Mouse (Mus musculus) myocyte (in vitro differentiated cells): ENCODE results near the gene Dvl3. TPM values are rescaled to one million over a fixed set of nuclear protein-coding genes. Genes with fewer than 3 reads are reported as not detected.

Experiments
- H3K27me3 ChIP-seq: one replicate; pipeline ENCODE4 v1.6.1; 2011; ENCODE audit not compliant: control insufficient read depth, insufficient read depth, insufficient read length
- H3K36me3 ChIP-seq: one replicate; pipeline ENCODE4 v1.6.1; 2011; ENCODE audit not compliant: control insufficient read depth, insufficient read depth
- H3K4me2 ChIP-seq: one replicate; pipeline ENCODE4 v1.6.1; 2011; ENCODE audit warnings: low read depth, control low read depth
- H3K4me3 ChIP-seq: one replicate; pipeline ENCODE4 v1.5.1; 2011; ENCODE audit warnings: mild to moderate bottlenecking, control low read depth, moderate library complexity
- H3K79me2 ChIP-seq: one replicate; pipeline ENCODE4 v1.6.1; 2011; ENCODE audit not compliant: control insufficient read depth, insufficient read depth
- H3ac ChIP-seq: one replicate; pipeline ENCODE4 v1.6.1; 2011; ENCODE audit not compliant: control insufficient read depth, insufficient read length
- CEBPB ChIP-seq: IDR thresholded peaks from 2 replicates; pipeline ENCODE4 v1.6.1; 2011; ENCODE audit warnings: mild to moderate bottlenecking, moderate library complexity; ENCODE audit not compliant: poor library complexity, insufficient read depth, severe bottlenecking
- E2F4 ChIP-seq: IDR thresholded peaks from one replicate; pipeline ENCODE4 v1.6.1; 2011; ENCODE audit warnings: mild to moderate bottlenecking, control low read depth, moderate library complexity; ENCODE audit not compliant: insufficient read depth
- MAX ChIP-seq: IDR thresholded peaks from one replicate; pipeline ENCODE4 v1.6.1; 2011; ENCODE audit warnings: low read depth, mild to moderate bottlenecking, control low read depth
- MYOD1 ChIP-seq, 3 experiments: IDR thresholded peaks; one replicate each; pipeline ENCODE4 v1.6.1; 2011; ENCODE audit warnings: control low read depth in 2 of 3, low read depth in 2 of 3, mild to moderate bottlenecking in 2 of 3, moderate library complexity in 1 of 3; ENCODE audit not compliant: insufficient read length in 2 of 3, control insufficient read depth in 1 of 3
- MYOG ChIP-seq, 3 experiments: IDR thresholded peaks; one replicate each; pipeline ENCODE4 v1.6.1; 2011; ENCODE audit warnings: control low read depth in 2 of 3, low read depth in 2 of 3, mild to moderate bottlenecking in 2 of 3; ENCODE audit not compliant: insufficient read length in 2 of 3, control insufficient read depth in 1 of 3, insufficient read depth in 1 of 3
- POLR2A ChIP-seq: IDR thresholded peaks from one replicate; pipeline ENCODE4 v1.6.1; 2011; ENCODE audit warnings: low read depth, mild to moderate bottlenecking, control low read depth, moderate library complexity; ENCODE audit not compliant: insufficient read length
- POLR2AphosphoS2 ChIP-seq: IDR thresholded peaks from one replicate; pipeline ENCODE4 v1.6.1; 2011; ENCODE audit warnings: low read depth, control low read depth; ENCODE audit not compliant: insufficient read length
- REST ChIP-seq: IDR thresholded peaks from one replicate; pipeline ENCODE4 v1.6.1; 2011; ENCODE audit warnings: mild to moderate bottlenecking, control low read depth, moderate library complexity; ENCODE audit not compliant: insufficient read depth, insufficient read length
- SRF ChIP-seq: IDR thresholded peaks from one replicate; pipeline ENCODE4 v1.6.1; 2011; ENCODE audit warnings: low read depth; ENCODE audit not compliant: control insufficient read depth, insufficient read length
- TCF12 ChIP-seq: IDR thresholded peaks from one replicate; pipeline ENCODE4 v1.6.1; 2011; ENCODE audit warnings: mild to moderate bottlenecking, control low read depth; ENCODE audit not compliant: poor library complexity, insufficient read depth, severe bottlenecking
- TCF3 ChIP-seq: IDR thresholded peaks from one replicate; pipeline ENCODE4 v1.6.1; 2011; ENCODE audit warnings: low read depth, control low read depth; ENCODE audit not compliant: insufficient read length
- USF1 ChIP-seq: IDR thresholded peaks from one replicate; pipeline ENCODE4 v1.6.1; 2011; ENCODE audit warnings: low read depth, mild to moderate bottlenecking, control low read depth, moderate library complexity
- polyA plus RNA-seq: library from polyadenylated mRNA; unstranded; fragments of >200 nt; fragmentation: generic; extraction: Trizol; gene quantifications from one replicate; pipeline ENCODE4 v1.2.1, GENCODE M21; 2012; ENCODE audit warnings: missing spikeins

Gene Dvl3
- polyA plus RNA-seq, 1 experiment: 32.9 TPM

DNA sequence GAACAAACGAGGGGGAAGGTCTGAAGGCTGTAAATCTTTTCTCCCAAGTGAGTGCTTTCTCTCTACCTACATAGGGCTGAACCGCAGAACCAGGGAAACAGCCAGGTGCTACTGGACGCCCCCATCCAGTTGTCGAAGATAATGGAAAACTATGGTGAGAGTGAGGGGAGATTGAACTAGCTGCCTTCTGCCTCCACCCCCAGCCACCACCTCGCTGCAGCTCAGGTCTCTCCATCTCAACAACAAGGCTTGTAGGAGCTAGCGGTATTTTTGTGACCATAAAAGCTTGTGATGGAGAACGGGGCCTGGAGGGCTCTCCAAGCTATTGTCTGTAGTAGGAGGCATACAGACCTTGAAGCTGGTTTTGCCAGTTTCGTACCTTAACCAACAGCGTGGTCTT is 32.4 kb downstream of the Dvl3 start:
- TF ChIP-seq E2F4 (no peak), POLR2AphosphoS2 (no peak), REST (no peak), CEBPB (no peak), MAX (no peak), MYOG (IDR thresholded peaks at IDR 0.05; ENCODE audit: control insufficient read depth in 1 of 3, insufficient read depth in 1 of 3, insufficient read length in 2 of 3, low read depth in 2 of 3) (no peak), POLR2A (no peak), TCF3 (no peak), TCF12 (no peak), SRF (no peak), USF1 (no peak), MYOD1 (IDR thresholded peaks at IDR 0.05; ENCODE audit: control insufficient read depth in 1 of 3, insufficient read length in 2 of 3, low read depth in 2 of 3) (no peak)
- H3K4me2 ChIP-seq: peak overlapping the region; percentile 90
- peaks cover 21% of the 10 kb centered on the region for H3K36me3 ChIP-seq
- peak overlapping the region; percentile 63 for H3ac ChIP-seq
- no peaks in the 10 kb centered on the region for H3K27me3 ChIP-seq
- peaks cover 13% of the 10 kb centered on the region for H3K79me2 ChIP-seq
- peak overlapping the region; percentile 99 for H3K4me3 ChIP-seq

DNA sequence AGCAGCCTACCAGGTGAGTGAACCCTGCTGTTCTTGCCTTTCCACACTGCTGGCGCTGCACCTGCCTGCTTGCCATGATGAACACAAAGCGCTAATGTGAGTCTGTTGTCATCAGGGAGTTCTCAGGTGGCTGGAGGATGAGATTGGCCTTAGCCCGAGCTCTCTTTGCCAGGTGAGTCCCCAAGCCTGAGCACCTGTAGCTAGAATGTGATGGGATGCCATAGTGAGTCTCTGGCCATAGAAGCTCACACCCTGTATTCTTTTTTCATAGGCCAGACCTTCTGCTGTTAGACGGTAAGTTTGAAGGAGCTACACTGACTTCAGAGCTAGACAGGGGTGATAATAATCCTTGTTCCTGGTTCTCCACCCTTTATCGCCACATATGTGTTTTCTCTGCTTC is 34.9 kb downstream of the Dvl3 start:
- Histone ChIP-seq H3K4me2 (no peak overlapping the region), H3ac (no peak overlapping the region), H3K36me3 (peaks cover 17% of the 10 kb centered on the region), H3K4me3 (no peak overlapping the region), H3K79me2 (peaks cover 13% of the 10 kb centered on the region), H3K27me3 (no peaks in the 10 kb centered on the region)
- TF ChIP-seq MAX (no peak), SRF (no peak), MYOG (IDR thresholded peaks at IDR 0.05; ENCODE audit: control insufficient read depth in 1 of 3, insufficient read depth in 1 of 3, insufficient read length in 2 of 3, low read depth in 2 of 3) (no peak), E2F4 (no peak), POLR2AphosphoS2 (no peak), MYOD1 (IDR thresholded peaks at IDR 0.05; ENCODE audit: control insufficient read depth in 1 of 3, insufficient read length in 2 of 3, low read depth in 2 of 3) (no peak), TCF3 (no peak), USF1 (no peak), CEBPB (no peak), REST (no peak), POLR2A (no peak), TCF12 (no peak)

DNA sequence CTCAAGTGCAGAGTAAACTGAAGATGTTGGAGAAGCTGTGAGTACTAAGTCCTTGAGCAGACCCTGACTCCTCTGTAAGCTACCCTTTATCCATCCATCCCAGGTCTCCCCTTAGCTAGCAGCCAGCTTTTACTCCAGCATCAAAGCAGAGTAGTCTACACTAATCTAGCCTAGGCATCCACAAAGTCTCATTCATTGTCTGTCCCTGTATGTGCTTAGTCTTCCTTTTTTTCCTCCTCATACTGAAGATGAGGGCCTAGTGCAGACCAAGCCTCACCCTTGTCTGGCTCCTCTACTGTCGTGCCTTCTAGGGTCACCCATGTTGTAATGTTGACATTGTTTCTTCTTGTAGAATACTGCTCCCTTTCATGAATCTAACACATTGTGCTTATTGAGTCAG is 35.8 kb downstream of the Dvl3 start:
- H3K4me2 ChIP-seq: no peak overlapping the region
- peaks cover 13% of the 10 kb centered on the region for H3K79me2 ChIP-seq
- TF ChIP-seq POLR2A (no peak), USF1 (no peak), MAX (no peak), E2F4 (no peak), SRF (no peak), MYOD1 (IDR thresholded peaks at IDR 0.05; ENCODE audit: control insufficient read depth in 1 of 3, insufficient read length in 2 of 3, low read depth in 2 of 3) (no peak), POLR2AphosphoS2 (no peak), MYOG (IDR thresholded peaks at IDR 0.05; ENCODE audit: control insufficient read depth in 1 of 3, insufficient read depth in 1 of 3, insufficient read length in 2 of 3, low read depth in 2 of 3) (no peak), TCF12 (no peak)
- no peak overlapping the region for H3ac ChIP-seq
- H3K36me3 ChIP-seq: peaks cover 17% of the 10 kb centered on the region
- no peaks in the 10 kb centered on the region for H3K27me3 ChIP-seq
- H3K4me3 ChIP-seq: no peak overlapping the region

DNA sequence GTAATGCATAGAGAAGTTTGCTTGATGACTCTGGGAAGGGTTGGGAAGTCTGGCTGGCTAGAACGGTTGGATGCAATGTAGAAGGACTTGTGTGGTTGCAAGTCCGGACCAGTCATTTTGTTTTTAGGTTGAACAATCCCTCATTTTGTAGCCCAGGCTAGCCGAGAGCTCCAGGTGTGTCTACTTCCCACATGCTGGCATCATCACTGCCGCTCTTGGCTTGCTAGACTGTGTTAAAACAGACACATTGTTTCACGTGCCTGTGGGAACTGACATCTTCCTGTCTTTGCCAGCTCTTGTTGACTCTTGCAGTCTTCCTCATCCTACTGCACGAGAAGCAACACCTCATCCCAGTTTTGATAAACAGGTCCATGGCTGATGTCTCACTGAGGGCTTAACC is 38.2 kb downstream of the Dvl3 start:
- no peak overlapping the region for H3ac ChIP-seq
- H3K36me3 ChIP-seq: peaks cover 23% of the 10 kb centered on the region
- no peaks in the 10 kb centered on the region for H3K79me2 ChIP-seq
- TF ChIP-seq TCF12 (no peak), POLR2AphosphoS2 (no peak), SRF (no peak), MYOG (IDR thresholded peaks at IDR 0.05; ENCODE audit: control insufficient read depth in 1 of 3, insufficient read depth in 1 of 3, insufficient read length in 2 of 3, low read depth in 2 of 3) (no peak), CEBPB (no peak), USF1 (no peak), POLR2A (no peak), MYOD1 (IDR thresholded peaks at IDR 0.05; ENCODE audit: control insufficient read depth in 1 of 3, insufficient read length in 2 of 3, low read depth in 2 of 3) (no peak), E2F4 (no peak), REST (no peak), MAX (no peak), TCF3 (no peak)
- H3K4me3 ChIP-seq: no peak overlapping the region
- H3K27me3 ChIP-seq: no peaks in the 10 kb centered on the region
- H3K4me2 ChIP-seq: no peak overlapping the region

DNA sequence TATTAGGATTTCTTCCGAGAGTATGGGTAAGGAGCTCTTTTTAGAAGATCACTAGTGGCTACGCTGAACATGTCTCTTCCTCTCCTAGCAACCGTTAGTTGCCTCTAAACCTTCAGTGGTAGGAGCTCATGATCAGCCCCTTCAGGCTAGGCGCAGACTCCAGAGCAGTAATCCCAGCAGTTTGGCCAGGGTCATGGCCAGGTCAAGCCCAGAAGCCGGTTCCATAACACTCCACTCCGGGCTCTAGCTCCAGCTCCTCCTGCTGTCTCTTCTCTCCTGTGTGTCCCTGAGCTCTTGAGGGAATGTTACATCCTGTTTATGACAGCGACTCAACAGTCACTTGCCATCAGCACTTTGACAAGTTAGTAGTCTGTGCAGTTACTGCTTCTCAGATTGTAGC is 40.6 kb downstream of the Dvl3 start:
- H3ac ChIP-seq: no peak overlapping the region
- no peaks in the 10 kb centered on the region for H3K27me3 ChIP-seq
- H3K4me2 ChIP-seq: no peak overlapping the region
- no peak overlapping the region for H3K4me3 ChIP-seq
- no peaks in the 10 kb centered on the region for H3K79me2 ChIP-seq
- TF ChIP-seq USF1 (no peak), TCF12 (no peak), REST (no peak)
- peaks cover 23% of the 10 kb centered on the region for H3K36me3 ChIP-seq
